Mouse (Mus musculus): ENCODE data around the gene Cnmd.

Cnmd gene

GRCm38 (mm10) chr14:79662001-79662400 is at the start of gene Cnmd:
Gene Cnmd, minus strand, starts transcription at chr14:79662170.
- DNase-seq (ENCODE audit: low spot score in 2 of 2): no peak

GRCm38 (mm10) chr14:79711301-79711700 is 49.3 kb upstream of the Cnmd start:
- no peak for DNase-seq (ENCODE audit: low spot score in 2 of 2)

- DNase-seq (ENCODE audit: low spot score in 2 of 2): no peak
Observed at GRCm38 (mm10) chr14:79703523-79704172, 41.7 kb upstream of the Cnmd start.

GRCm38 (mm10) chr14:79701606-79702005 is 39.6 kb upstream of the Cnmd start:
- DNase-seq (ENCODE audit: low spot score in 2 of 2): no peak

GRCm38 (mm10) chr14:79701054-79701453 is 39.1 kb upstream of the Cnmd start:
- DNase-seq (ENCODE audit: low spot score in 2 of 2): no peak

GRCm38 (mm10) chr14:79699381-79699780 is 37.4 kb upstream of the Cnmd start:
- peak in 1 of 2 experiments; percentile 7 for DNase-seq (ENCODE audit: low spot score in 2 of 2)

- no peak for DNase-seq (ENCODE audit: low spot score in 2 of 2)
Observed at GRCm38 (mm10) chr14:79690068-79690844, 28.3 kb upstream of the Cnmd start.

- no peak for DNase-seq (ENCODE audit: low spot score in 2 of 2)
Observed at GRCm38 (mm10) chr14:79680652-79681051, 18.7 kb upstream of the Cnmd start.

- no peak for DNase-seq (ENCODE audit: low spot score in 2 of 2)
Observed at GRCm38 (mm10) chr14:79677891-79678687, 16.1 kb upstream of the Cnmd start.

GRCm38 (mm10) chr14:79677108-79677753 is 15.3 kb upstream of the Cnmd start:
- no peak for DNase-seq (ENCODE audit: low spot score in 2 of 2)

GRCm38 (mm10) chr14:79673083-79674013 is 11.4 kb upstream of the Cnmd start:
- no peak for DNase-seq (ENCODE audit: low spot score in 2 of 2)

GRCm38 (mm10) chr14:79672567-79672966 is 10.6 kb upstream of the Cnmd start:
- no peak for DNase-seq (ENCODE audit: low spot score in 2 of 2)

- no peak for DNase-seq (ENCODE audit: low spot score in 2 of 2)
Observed at GRCm38 (mm10) chr14:79671008-79671407, 9.0 kb upstream of the Cnmd start.

- peak; percentile 67 to 71 for DNase-seq (ENCODE audit: low spot score in 2 of 2)
Observed at GRCm38 (mm10) chr14:79661005-79661917, 709 bp downstream of the Cnmd start.

GRCm38 (mm10) chr14:79660467-79660866 is 1.5 kb downstream of the Cnmd start:
- DNase-seq (ENCODE audit: low spot score in 2 of 2): no peak

GRCm38 (mm10) chr14:79658748-79659508 is 3.0 kb downstream of the Cnmd start:
- DNase-seq (ENCODE audit: low spot score in 2 of 2): no peak

- peak in 1 of 2 experiments; percentile 21 for DNase-seq (ENCODE audit: low spot score in 2 of 2)
Observed at GRCm38 (mm10) chr14:79658286-79658685, 3.7 kb downstream of the Cnmd start.

- DNase-seq (ENCODE audit: low spot score in 2 of 2): no peak
Observed at GRCm38 (mm10) chr14:79652654-79653053, 9.3 kb downstream of the Cnmd start.

GRCm38 (mm10) chr14:79649680-79650079 is 12.3 kb downstream of the Cnmd start:
- no peak for DNase-seq (ENCODE audit: low spot score in 2 of 2)
